Mouse (Mus musculus): ENCODE data around the gene Gas7. TPM values are rescaled to one million over a fixed set of nuclear protein-coding genes. Genes with fewer than 3 reads are reported as not detected.

Gas7 gene
- total and polyA plus RNA-seq, 3 experiments, result 5.8 to 11.5 (median 9.3) TPM

DNA sequence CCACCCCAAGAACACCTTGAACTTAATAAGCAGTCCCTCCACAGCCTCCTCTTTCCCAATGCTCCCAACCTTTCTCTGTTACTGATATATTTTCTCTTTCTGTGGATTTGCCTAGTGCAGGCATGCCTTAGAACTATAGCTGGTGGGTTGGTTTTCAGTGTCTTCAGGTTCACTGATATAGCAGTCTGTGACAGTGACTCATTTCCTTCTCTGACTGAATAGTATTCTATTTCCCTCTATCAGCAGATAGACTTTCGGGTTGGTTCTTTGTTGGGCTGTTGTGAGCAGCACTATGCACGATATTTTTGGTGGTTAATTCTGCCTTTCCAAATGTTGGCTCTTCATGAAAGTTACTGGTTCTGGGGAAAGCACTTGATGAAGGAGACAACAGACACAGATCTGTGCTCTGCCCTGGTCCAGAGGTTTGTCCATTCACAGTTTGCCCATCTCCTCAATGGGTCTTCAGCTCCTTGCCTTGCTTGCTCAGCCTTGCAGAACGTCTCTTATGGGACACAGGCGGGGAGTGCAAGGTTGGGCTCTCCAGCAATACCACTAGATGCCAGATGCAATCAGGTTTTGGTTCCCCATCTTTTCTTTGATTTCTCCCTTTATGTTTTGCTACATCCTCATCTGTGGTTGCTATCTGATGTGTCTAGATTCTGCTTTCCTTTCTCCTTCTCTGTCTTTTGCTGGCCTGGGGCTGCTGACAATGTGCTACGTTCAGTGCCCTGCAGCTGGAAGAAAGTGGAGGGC is 25.1 kb downstream of the Gas7 start:
- WGBS, result 75% methylated on average over 5 of the region's 5 CpGs
- H3K27ac ChIP-seq, result no peak overlapping the region
- H3K4me3 ChIP-seq, result no peak overlapping the region
- DNase-seq, result no peak
- no peaks in the 10 kb centered on the region for H3K36me3 ChIP-seq (ENCODE audit: control insufficient read depth, insufficient read depth, low read length)
- no peak overlapping the region for H3K9ac ChIP-seq (ENCODE audit: low read depth, low read length)
- TF ChIP-seq CTCF (IDR thresholded peaks at IDR 0.05) (no peak), EP300 (IDR thresholded peaks at IDR 0.05; ENCODE audit: insufficient read depth, low read depth, low read length) (no peak), POLR2A (IDR thresholded peaks at IDR 0.05; ENCODE audit: insufficient read depth, low read depth, low read length) (no peak)
- no peaks in the 10 kb centered on the region for H3K27me3 ChIP-seq (ENCODE audit: control insufficient read depth, insufficient read depth, low read length)
- H3K79me2 ChIP-seq (replicated peaks; ENCODE audit: control insufficient read depth, insufficient read depth, low read length), result no peaks in the 10 kb centered on the region
- H3K4me1 ChIP-seq (ENCODE audit: control insufficient read depth, insufficient read depth, low read length), result peaks cover 2% of the 10 kb centered on the region; the same call in 1 of the 2 replicates
- intact Hi-C loops (cut with DNase I), result no loop called here

DNA sequence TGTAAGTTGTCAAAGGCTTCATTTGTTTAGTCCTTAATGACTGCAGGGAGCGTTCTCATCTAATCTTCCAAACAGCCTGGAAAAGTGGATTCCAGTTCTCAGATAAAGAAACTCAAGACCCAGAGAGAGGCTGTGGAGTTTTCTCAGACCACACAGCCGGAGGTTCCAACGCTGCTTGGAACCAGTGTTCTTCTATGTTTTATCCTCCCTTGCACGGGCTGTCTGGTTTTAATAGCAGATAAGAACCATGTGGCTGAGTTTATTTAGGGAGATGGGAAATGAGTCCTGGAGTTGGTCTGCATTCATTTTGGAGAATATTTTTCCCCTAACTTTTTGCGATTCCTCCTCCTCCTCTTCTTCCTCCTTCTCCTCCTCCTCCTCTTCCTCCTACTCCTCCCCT is 26.5 kb downstream of the Gas7 start:
- TF ChIP-seq POLR2A (IDR thresholded peaks at IDR 0.05; ENCODE audit: insufficient read depth, low read depth, low read length) (no peak), CTCF (IDR thresholded peaks at IDR 0.05) (no peak), EP300 (IDR thresholded peaks at IDR 0.05; ENCODE audit: insufficient read depth, low read depth, low read length) (no peak)
- intact Hi-C loops (cut with DNase I), result no loop called here
- H3K36me3 ChIP-seq (ENCODE audit: control insufficient read depth, insufficient read depth, low read length), result no peaks in the 10 kb centered on the region
- H3K27ac ChIP-seq, result no peak overlapping the region
- H3K4me3 ChIP-seq, result no peak overlapping the region
- peaks cover 2% of the 10 kb centered on the region; the same call in 1 of the 2 replicates for H3K4me1 ChIP-seq (ENCODE audit: control insufficient read depth, insufficient read depth, low read length)
- H3K79me2 ChIP-seq (replicated peaks; ENCODE audit: control insufficient read depth, insufficient read depth, low read length), result no peaks in the 10 kb centered on the region
- H3K9ac ChIP-seq (ENCODE audit: low read depth, low read length), result no peak overlapping the region
- WGBS, result 26% methylated on average over 5 of the region's 5 CpGs
- no peaks in the 10 kb centered on the region for H3K27me3 ChIP-seq (ENCODE audit: control insufficient read depth, insufficient read depth, low read length)
- no peak for DNase-seq

DNA sequence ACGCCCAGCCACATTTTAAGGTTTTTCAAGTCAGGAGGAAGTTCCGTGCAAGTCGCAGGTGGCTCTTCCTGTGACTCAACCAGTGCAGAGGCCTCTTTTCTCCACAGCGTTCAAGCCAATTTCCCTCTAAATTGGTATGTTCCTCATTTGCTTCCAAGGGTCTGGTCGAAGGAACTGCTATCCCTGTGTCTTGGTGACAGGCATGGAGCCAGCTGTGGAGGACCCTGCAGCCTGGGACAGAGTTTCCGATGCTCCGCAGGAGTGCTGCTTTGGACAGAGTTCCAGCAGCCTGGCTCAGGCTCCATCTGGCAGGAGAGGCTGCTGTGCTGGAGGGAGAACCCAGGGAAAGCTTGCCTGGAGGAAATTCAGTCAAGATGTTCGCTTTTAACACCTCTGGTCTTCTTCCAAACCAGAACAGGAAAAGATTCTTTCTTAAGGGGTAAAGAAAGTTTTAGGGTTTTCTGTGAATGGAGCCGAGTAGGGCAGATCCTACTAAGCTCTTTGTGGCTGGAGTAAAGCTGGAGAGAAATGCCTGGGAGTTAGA is 27.1 kb downstream of the Gas7 start:
- peaks cover 2% of the 10 kb centered on the region; the same call in 1 of the 2 replicates for H3K4me1 ChIP-seq (ENCODE audit: control insufficient read depth, insufficient read depth, low read length)
- no peaks in the 10 kb centered on the region for H3K36me3 ChIP-seq (ENCODE audit: control insufficient read depth, insufficient read depth, low read length)
- no peak overlapping the region for H3K4me3 ChIP-seq
- 23% methylated on average over 9 of the region's 9 CpGs for WGBS
- H3K79me2 ChIP-seq (replicated peaks; ENCODE audit: control insufficient read depth, insufficient read depth, low read length), result no peaks in the 10 kb centered on the region
- intact Hi-C loops (cut with DNase I), result no loop called here
- no peaks in the 10 kb centered on the region for H3K27me3 ChIP-seq (ENCODE audit: control insufficient read depth, insufficient read depth, low read length)
- no peak for TF ChIP-seq POLR2A (IDR thresholded peaks at IDR 0.05; ENCODE audit: insufficient read depth, low read depth, low read length)
- no peak for TF ChIP-seq CTCF (IDR thresholded peaks at IDR 0.05)
- no peak for TF ChIP-seq EP300 (IDR thresholded peaks at IDR 0.05; ENCODE audit: insufficient read depth, low read depth, low read length)
- DNase-seq, result peak; percentile 62 to 67
- no peak overlapping the region for H3K9ac ChIP-seq (ENCODE audit: low read depth, low read length)
- H3K27ac ChIP-seq, result no peak overlapping the region

DNA sequence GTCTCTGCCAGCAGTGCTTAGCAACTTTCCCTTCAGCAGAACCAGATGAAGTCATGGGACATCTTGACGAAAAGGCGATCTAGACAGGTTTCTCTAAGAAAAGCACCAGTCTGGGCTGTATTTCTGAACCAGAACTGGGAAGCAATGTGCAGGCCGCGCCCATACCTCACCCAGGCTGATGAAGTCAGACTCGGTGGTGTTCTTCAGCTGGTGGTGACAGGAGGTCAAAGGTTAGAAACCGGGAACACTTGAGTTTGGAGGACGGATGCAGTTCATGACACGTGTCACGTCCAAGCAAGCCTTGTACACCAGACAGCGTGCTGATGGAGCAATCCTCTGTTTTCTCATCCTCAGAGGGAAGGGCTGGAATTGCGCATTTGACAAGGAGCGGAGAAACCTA is 32.9 kb downstream of the Gas7 start:
- intact Hi-C loops (cut with DNase I), result no loop called here
- no peak for DNase-seq
- TF ChIP-seq CTCF (IDR thresholded peaks at IDR 0.05), result no peak
- no peak for TF ChIP-seq EP300 (IDR thresholded peaks at IDR 0.05; ENCODE audit: insufficient read depth, low read depth, low read length)
- no peak for TF ChIP-seq POLR2A (IDR thresholded peaks at IDR 0.05; ENCODE audit: insufficient read depth, low read depth, low read length)
- no peak overlapping the region for H3K27ac ChIP-seq
- no peak overlapping the region for H3K9ac ChIP-seq (ENCODE audit: low read depth, low read length)
- 79% methylated on average over 12 of the region's 12 CpGs for WGBS
- no peak overlapping the region for H3K4me3 ChIP-seq
- H3K79me2 ChIP-seq (replicated peaks; ENCODE audit: control insufficient read depth, insufficient read depth, low read length), result no peaks in the 10 kb centered on the region
- no peaks in the 10 kb centered on the region for H3K36me3 ChIP-seq (ENCODE audit: control insufficient read depth, insufficient read depth, low read length)
- no peaks in the 10 kb centered on the region for H3K4me1 ChIP-seq (ENCODE audit: control insufficient read depth, insufficient read depth, low read length)
- no peaks in the 10 kb centered on the region for H3K27me3 ChIP-seq (ENCODE audit: control insufficient read depth, insufficient read depth, low read length)

DNA sequence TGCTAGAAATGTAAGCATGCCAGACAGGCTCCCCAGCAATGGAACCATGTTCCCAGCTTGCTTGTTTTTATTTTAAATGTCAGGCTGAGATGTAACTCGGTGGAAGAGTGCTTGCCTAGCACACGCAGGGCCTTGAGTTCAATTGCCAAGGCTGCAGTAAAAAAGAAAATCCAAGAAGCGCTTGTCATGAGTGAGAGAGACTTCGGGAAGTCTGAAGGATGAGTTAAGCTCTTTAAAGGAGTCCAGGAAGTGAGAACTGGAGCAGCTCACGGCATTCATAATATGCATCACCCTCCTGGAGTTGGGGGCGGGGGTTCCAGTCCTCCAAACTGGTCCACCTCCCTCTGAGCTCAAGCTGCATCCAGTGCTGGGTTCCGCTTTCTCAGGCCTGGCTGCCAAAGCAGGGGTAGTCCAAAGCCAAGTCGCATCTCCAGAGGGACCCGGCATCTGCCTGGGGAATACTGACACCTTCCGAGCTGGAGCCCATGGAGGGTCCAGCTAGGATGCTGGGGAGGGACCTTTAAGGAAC is 34.5 kb downstream of the Gas7 start:
- DNase-seq, result no peak
- no peaks in the 10 kb centered on the region for H3K4me1 ChIP-seq (ENCODE audit: control insufficient read depth, insufficient read depth, low read length)
- H3K4me3 ChIP-seq, result no peak overlapping the region
- no peaks in the 10 kb centered on the region for H3K27me3 ChIP-seq (ENCODE audit: control insufficient read depth, insufficient read depth, low read length)
- TF ChIP-seq EP300 (IDR thresholded peaks at IDR 0.05; ENCODE audit: insufficient read depth, low read depth, low read length), result no peak
- TF ChIP-seq POLR2A (IDR thresholded peaks at IDR 0.05; ENCODE audit: insufficient read depth, low read depth, low read length), result no peak
- no peak for TF ChIP-seq CTCF (IDR thresholded peaks at IDR 0.05)
- H3K79me2 ChIP-seq (replicated peaks; ENCODE audit: control insufficient read depth, insufficient read depth, low read length), result no peaks in the 10 kb centered on the region
- 67% methylated on average over 10 of the region's 10 CpGs for WGBS
- no peak overlapping the region for H3K27ac ChIP-seq
- intact Hi-C loops (cut with DNase I), result no loop called here
- H3K9ac ChIP-seq (ENCODE audit: low read depth, low read length), result no peak overlapping the region
- no peaks in the 10 kb centered on the region for H3K36me3 ChIP-seq (ENCODE audit: control insufficient read depth, insufficient read depth, low read length)

DNA sequence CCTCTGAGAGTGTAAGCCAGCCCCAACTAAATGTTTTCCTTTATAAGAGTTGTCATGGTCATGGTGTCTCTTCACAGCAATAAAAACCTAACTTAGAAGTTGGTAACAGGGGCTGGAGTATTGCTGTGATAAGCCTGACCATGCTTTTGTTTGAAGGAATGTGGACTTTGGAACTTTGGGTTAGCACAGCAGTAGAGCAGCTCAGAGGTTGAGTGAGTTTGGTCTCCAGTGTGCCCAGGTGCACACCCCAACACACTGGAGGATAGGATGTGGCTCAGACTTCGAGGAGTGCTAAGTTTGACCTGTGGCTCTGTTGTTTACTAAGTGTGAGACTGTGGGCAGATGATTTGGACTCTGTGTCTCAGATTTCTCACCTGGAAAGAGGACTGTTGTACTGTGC is 41.6 kb downstream of the Gas7 start:
- Histone ChIP-seq H3K9ac (ENCODE audit: low read depth, low read length) (no peak overlapping the region), H3K4me1 (ENCODE audit: control insufficient read depth, insufficient read depth, low read length) (no peaks in the 10 kb centered on the region), H3K27me3 (ENCODE audit: control insufficient read depth, insufficient read depth, low read length) (no peaks in the 10 kb centered on the region), H3K79me2 (replicated peaks; ENCODE audit: control insufficient read depth, insufficient read depth, low read length) (no peaks in the 10 kb centered on the region), H3K4me3 (no peak overlapping the region), H3K27ac (no peak overlapping the region), H3K36me3 (ENCODE audit: control insufficient read depth, insufficient read depth, low read length) (no peaks in the 10 kb centered on the region)
- TF ChIP-seq EP300 (IDR thresholded peaks at IDR 0.05; ENCODE audit: insufficient read depth, low read depth, low read length) (no peak), POLR2A (IDR thresholded peaks at IDR 0.05; ENCODE audit: insufficient read depth, low read depth, low read length) (no peak), CTCF (IDR thresholded peaks at IDR 0.05) (no peak)
- intact Hi-C loops (cut with DNase I), result no loop called here
- DNase-seq, result no peak
- WGBS, result 72% methylated on average over 1 of the region's 1 CpGs

Measured in heart, adult 2 months (tissue).